Mouse (Mus musculus) embryonic facial prominence, embryonic 14.5 days (tissue): ENCODE results near the gene Dtx1. TPM values are rescaled to one million over a fixed set of nuclear protein-coding genes. Genes with fewer than 3 reads are reported as not detected.

Source experiments
- ATAC-seq: fragments of 200-750 bp; cut with Nextera tagmentation; 2 replicates; pipeline ENCODE4 v1.8.0; 2017; ENCODE audit warnings: low read depth, moderate number of reproducible peaks, moderate TSS enrichment
- DNase-seq: peaks from one replicate; pipeline ENCODE4 v3.0.0-alpha.2; 2015; ENCODE audit warnings: low spot score
- H3K27ac ChIP-seq: fragments of 300-500 bp; sonication (generic); replicated peaks from 2 replicates; pipeline ENCODE4 v1.5.1; 2014; ENCODE audit warnings: low read depth, mild to moderate bottlenecking, low read length, moderate library complexity
- H3K27me3 ChIP-seq: fragments of 300-500 bp; sonication (generic); replicated peaks from 2 replicates; pipeline ENCODE4 v1.6.1; 2014; ENCODE audit warnings: low read length; ENCODE audit not compliant: control insufficient read depth, insufficient read depth
- H3K36me3 ChIP-seq: fragments of 300-500 bp; sonication (generic); 2 replicates; pipeline ENCODE4 v1.6.1; 2014; ENCODE audit warnings: low read length, mixed read lengths; ENCODE audit not compliant: control insufficient read depth, insufficient read depth
- H3K4me1 ChIP-seq: fragments of 300-500 bp; sonication (generic); 2 replicates; pipeline ENCODE4 v1.6.1; 2014; ENCODE audit warnings: antibody characterized with exemption, low read length; ENCODE audit not compliant: control insufficient read depth, insufficient read depth
- H3K4me2 ChIP-seq: fragments of 300-500 bp; sonication (generic); 2 replicates; pipeline ENCODE4 v1.6.1; 2014; ENCODE audit warnings: low read depth, mild to moderate bottlenecking, low read length, moderate library complexity, mixed read lengths
- H3K4me3 ChIP-seq: fragments of 300-500 bp; sonication (generic); 2 replicates; pipeline ENCODE4 v1.5.1; 2014; ENCODE audit warnings: low read depth, mild to moderate bottlenecking, low read length
- H3K9ac ChIP-seq: fragments of 300-500 bp; sonication (generic); 2 replicates; pipeline ENCODE4 v1.6.1; 2014; ENCODE audit warnings: low read depth, mild to moderate bottlenecking, low read length, moderate library complexity, mixed read lengths
- H3K9me3 ChIP-seq: fragments of 300-500 bp; sonication (generic); 2 replicates; pipeline ENCODE4 v1.6.1; 2016; ENCODE audit warnings: low read length; ENCODE audit not compliant: control insufficient read depth
- WGBS: fragments of 180-500 bp; shearing (Covaris S2); extraction: QIAGEN DNeasy Blood & Tissue Kit; methylation state at CpG from one replicate; pipeline ENCODE4 v1.1.7; 2014; 5-methylcytosine and 5-hydroxymethylcytosine counted together
- polyA plus RNA-seq: library from polyadenylated mRNA; unstranded; fragments of >200 nt; fragmentation: Nextera tagmentation; extraction: Ambion mirVana; gene quantifications from 2 replicates; pipeline ENCODE4 v1.2.1, GENCODE M21; 2014

Dtx1 gene
- polyA plus RNA-seq, 1 experiment from 2014 or later, result 3.4 TPM

GRCm38 (mm10) chr5:120732740-120733139, 21.0 kb upstream of the Dtx1 start:
- ATAC-seq (no peak), DNase-seq (no peak)
- Histone ChIP-seq H3K9me3 (no peaks in the 10 kb centered on the region), H3K4me3 (no peak overlapping the region), H3K4me2 (no peak overlapping the region), H3K27ac (no peak overlapping the region), H3K36me3 (no peaks in the 10 kb centered on the region), H3K9ac (no peak overlapping the region), H3K27me3 (no peaks in the 10 kb centered on the region), H3K4me1 (no peaks in the 10 kb centered on the region)
- 42% methylated on average over 1 of the region's 1 CpGs for whole genome bisulfite sequencing

GRCm38 (mm10) chr5:120729319-120729718, 17.6 kb upstream of the Dtx1 start:
- DNase-seq (peak; percentile 26), ATAC-seq (no peak)
- Histone ChIP-seq H3K4me3 (no peak overlapping the region), H3K27me3 (no peaks in the 10 kb centered on the region), H3K9ac (no peak overlapping the region), H3K27ac (no peak overlapping the region), H3K4me1 (no peaks in the 10 kb centered on the region), H3K36me3 (no peaks in the 10 kb centered on the region), H3K9me3 (no peaks in the 10 kb centered on the region), H3K4me2 (no peak overlapping the region)
- WGBS, result 72% methylated on average over 10 of the region's 10 CpGs

- Histone ChIP-seq H3K9ac (no peak overlapping the region), H3K27ac (no peak overlapping the region), H3K9me3 (no peaks in the 10 kb centered on the region), H3K36me3 (no peaks in the 10 kb centered on the region), H3K4me1 (no peaks in the 10 kb centered on the region), H3K4me3 (no peak overlapping the region), H3K27me3 (no peaks in the 10 kb centered on the region), H3K4me2 (no peak overlapping the region)
- no peak for DNase-seq
- WGBS, result 56% methylated on average over 12 of the region's 12 CpGs
- ATAC-seq, result no peak
Measured at GRCm38 (mm10) chr5:120725811-120726455, 14.2 kb upstream of the Dtx1 start.

GRCm38 (mm10) chr5:120721005-120721404, 9.3 kb upstream of the Dtx1 start:
- H3K9me3 ChIP-seq, result no peaks in the 10 kb centered on the region
- no peaks in the 10 kb centered on the region for H3K4me1 ChIP-seq
- no peak overlapping the region for H3K4me2 ChIP-seq
- 60% methylated on average over 7 of the region's 7 CpGs for WGBS
- no peak overlapping the region for H3K4me3 ChIP-seq
- H3K27ac ChIP-seq, result no peak overlapping the region
- H3K27me3 ChIP-seq, result no peaks in the 10 kb centered on the region
- no peaks in the 10 kb centered on the region for H3K36me3 ChIP-seq
- DNase-seq (no peak), ATAC-seq (no peak)
- H3K9ac ChIP-seq, result no peak overlapping the region

GRCm38 (mm10) chr5:120718600-120719378, 7.1 kb upstream of the Dtx1 start:
- 44% methylated on average over 15 of the region's 15 CpGs for WGBS
- Histone ChIP-seq H3K4me3 (no peak overlapping the region), H3K27me3 (peaks cover 10% of the 10 kb centered on the region), H3K9ac (no peak overlapping the region), H3K9me3 (no peaks in the 10 kb centered on the region), H3K4me2 (no peak overlapping the region), H3K36me3 (no peaks in the 10 kb centered on the region), H3K4me1 (no peaks in the 10 kb centered on the region), H3K27ac (no peak overlapping the region)
- DNase-seq, result no peak
- ATAC-seq, result no peak; the same call in 1 of the 2 replicates

- Histone ChIP-seq H3K27me3 (peaks cover 24% of the 10 kb centered on the region), H3K27ac (no peak overlapping the region), H3K4me2 (no peak overlapping the region), H3K4me1 (no peaks in the 10 kb centered on the region), H3K9me3 (no peaks in the 10 kb centered on the region), H3K9ac (no peak overlapping the region), H3K36me3 (no peaks in the 10 kb centered on the region), H3K4me3 (no peak overlapping the region)
- DNase-seq, result no peak
- WGBS, result 59% methylated on average over 10 of the region's 10 CpGs
- no peak for ATAC-seq
Measured at GRCm38 (mm10) chr5:120717136-120717535, 5.4 kb upstream of the Dtx1 start.

- Histone ChIP-seq H3K9me3 (no peaks in the 10 kb centered on the region), H3K36me3 (no peaks in the 10 kb centered on the region), H3K27ac (no peak overlapping the region), H3K4me3 (no peak overlapping the region), H3K4me1 (peaks cover 11% of the 10 kb centered on the region; the same call in 1 of the 2 replicates), H3K9ac (no peak overlapping the region), H3K27me3 (peaks cover 52% of the 10 kb centered on the region), H3K4me2 (no peak overlapping the region)
- 6% methylated on average over 16 of the region's 16 CpGs for WGBS
- peak; percentile 58 for DNase-seq
- ATAC-seq, result no peak
Measured at GRCm38 (mm10) chr5:120714314-120714713, 2.6 kb upstream of the Dtx1 start.

- peaks cover 11% of the 10 kb centered on the region; the same call in 1 of the 2 replicates for H3K4me1 ChIP-seq
- H3K27me3 ChIP-seq, result peaks cover 56% of the 10 kb centered on the region
- H3K4me3 ChIP-seq, result no peak overlapping the region
- DNase-seq (no peak), ATAC-seq (no peak)
- no peaks in the 10 kb centered on the region for H3K9me3 ChIP-seq
- H3K9ac ChIP-seq, result no peak overlapping the region
- no peak overlapping the region for H3K27ac ChIP-seq
- WGBS, result 78% methylated on average over 8 of the region's 8 CpGs
- H3K4me2 ChIP-seq, result no peak overlapping the region
- no peaks in the 10 kb centered on the region for H3K36me3 ChIP-seq
Measured at GRCm38 (mm10) chr5:120712721-120713120, 994 bp upstream of the Dtx1 start.
